Mouse (Mus musculus): ENCODE measurements around the gene Gtf3c2. TPM values are rescaled to one million over a fixed set of nuclear protein-coding genes. Genes with fewer than 3 reads are reported as not detected.
"Not testable (repeated sequence)": the region's sequence is repeated elsewhere in the genome, so short reads cannot be mapped to it uniquely, and the experiment has no call there.

The Gtf3c2 gene
- polyA plus RNA-seq (2015; fragmentation: Nextera tagmentation; extraction: Ambion mirVana) = 46.1 and 47.2 TPM in 2 replicates

DNA sequence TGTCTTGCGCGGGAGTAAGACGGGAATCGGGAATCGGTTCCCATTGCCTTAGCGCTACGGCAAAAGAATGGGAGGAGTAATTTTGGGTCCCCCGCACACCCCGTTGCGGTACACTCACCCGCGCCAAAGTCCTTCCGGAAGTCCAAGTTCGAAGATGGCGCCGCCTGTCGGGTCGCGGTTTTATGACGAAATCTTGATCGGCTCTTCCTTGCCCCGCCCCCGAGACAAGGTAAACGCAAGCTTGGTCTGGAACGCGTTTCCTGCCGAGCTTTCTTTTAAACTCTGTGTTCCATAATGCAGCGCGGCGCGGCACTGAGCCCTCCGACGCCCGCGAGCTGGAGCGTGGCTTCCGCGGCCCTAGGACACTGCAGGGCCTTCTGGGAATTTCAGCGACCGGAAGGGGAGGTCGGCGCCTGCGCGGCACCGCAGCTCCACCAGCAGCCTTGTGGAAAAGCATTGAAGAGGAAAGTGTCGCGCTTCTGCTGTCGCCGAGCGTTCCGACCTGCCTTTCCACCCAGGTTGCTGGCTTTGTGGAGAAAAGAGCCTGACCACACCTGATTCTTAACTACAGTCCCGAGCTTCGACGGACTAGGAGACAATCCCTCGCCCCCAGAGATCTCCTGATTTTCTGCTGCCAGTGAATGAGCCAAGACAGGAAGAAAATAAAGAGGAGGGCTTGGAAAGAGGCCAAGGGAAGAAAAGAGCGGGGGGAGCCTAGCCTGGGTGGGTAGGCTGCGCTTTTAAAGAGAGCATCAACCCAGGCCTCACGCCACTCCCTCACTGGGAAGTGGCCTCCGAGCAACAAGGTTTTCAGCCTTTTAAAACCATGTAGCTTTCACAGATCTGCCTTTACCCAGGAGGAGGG is at the start of gene Gtf3c2, which contains the start of gene Gm29609:
Gtf3c2 (minus strand) TSS at position 379 of the 865 bp plus-strand sequence.
Gm29609 (minus strand) TSS at position 146 of the 865 bp plus-strand sequence.
- peak; percentile 99 for DNase-seq (ENCODE audit: low spot score)

DNA sequence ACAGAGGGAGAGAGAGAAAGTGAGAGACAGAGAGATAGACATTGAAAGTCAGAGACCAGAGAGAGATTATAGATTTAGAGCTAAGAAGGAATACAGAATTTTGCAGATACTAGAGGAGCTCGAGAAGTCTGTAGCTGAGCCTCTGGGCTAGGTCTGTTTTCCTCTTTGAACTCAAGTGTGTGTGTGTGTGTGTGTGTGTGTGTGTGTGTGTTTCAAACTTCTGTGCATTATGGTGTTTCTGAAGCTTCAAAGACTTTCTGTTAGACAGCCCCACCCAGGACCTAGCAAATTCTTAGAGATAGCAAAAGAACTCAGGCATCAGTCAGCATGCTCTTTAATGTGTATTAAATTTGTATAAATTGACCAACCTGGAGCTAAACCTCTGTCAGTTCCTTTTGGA is 46.7 kb upstream of the Gtf3c2 start:
- DNase-seq (ENCODE audit: low spot score) = no peak

DNA sequence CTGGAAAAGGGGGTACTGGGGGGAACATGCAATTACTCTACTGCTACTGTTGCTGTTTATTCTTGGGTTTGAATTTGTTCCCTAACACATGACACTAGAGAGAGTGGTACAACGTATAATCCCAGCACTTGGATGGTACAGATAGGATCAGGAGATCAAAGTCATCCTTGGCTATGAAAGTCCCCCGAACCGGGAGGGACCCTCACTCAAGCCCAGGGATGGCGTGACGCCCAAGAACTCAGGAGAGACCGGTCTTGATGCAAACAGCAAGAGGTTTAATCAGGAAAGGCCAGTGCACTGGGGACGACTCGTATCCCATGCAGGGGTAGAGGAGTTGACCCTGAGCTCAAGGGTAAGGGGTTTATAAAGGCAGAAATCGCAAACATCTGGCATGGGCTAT is 42.8 kb upstream of the Gtf3c2 start:
- DNase-seq (ENCODE audit: low spot score) = no peak

DNA sequence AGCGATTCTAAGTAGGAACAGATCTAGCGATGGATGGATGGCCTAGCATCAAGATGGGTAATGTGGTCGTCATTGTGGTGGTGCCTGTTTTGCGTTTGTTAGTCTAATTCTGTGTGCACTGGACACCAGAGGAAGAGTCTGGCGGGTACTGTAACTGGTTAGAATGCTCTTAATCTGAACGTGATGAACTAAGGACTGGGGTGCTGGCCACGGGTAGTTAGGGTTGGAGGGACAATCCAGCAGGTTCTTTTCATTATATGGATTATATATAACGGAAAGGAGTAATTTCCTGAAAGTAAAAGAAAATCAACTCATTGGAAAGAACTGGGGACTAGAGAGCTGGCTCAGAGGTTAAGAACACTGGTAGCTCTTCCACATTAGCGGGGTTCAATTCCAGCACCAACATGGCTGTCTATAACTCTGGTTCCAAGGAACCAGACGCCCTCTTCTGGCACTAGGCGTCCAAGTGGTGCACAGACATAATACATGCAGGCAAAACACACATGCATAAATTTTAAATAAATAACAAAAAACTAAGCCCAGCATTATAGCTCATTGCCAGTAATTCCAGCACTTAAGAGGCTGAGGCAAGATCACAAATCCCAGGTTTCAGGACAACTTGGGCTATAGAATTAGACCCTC is 41.5 kb upstream of the Gtf3c2 start:
- DNase-seq (ENCODE audit: low spot score) = peak; percentile 56

DNA sequence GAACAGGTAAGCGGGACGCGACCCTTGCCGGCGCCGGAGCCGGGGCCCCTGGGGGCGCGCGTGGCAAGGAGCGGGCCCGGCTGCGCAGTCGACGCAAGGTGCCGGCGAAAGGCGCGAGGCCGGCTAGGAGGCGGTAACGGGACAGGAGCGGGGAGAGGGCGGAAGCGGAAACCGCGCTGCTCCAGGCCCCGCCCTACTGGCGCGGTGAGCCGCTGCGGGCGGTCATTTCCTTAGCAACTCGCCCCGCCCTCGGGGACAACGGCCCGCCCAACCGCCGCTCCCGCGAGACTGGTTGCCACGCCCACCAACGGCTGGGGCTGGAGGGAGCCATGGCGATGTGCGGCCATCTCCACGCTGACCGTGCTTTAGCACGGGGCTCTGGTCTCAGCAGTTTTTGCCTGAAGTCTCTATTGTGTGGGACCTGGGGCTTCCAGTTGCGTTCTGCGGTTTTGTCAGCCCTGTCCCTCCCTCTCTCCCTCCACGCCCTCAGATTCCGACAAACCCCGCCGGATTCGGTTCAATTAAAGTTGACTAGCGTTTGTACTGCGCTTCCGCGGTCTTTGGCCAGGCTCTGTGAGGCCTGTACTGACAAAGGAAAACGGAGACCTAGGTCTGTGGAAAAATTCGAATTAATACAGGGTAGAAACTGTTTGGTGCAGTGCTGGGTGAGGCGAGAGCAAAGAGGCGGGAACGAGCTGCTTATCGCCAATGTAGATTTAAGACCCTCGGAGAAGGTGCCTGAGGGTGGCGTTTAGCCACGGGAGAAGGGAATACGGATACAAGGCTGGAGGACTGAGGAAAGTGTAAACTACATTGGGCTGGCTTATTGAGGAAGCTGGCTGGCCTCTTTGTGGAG is 40.7 kb upstream of the Gtf3c2 start, which contains the start of gene Ppm1g:
Ppm1g (minus strand) TSS at position 240 of the 856 bp plus-strand sequence.
- DNase-seq (ENCODE audit: low spot score) = peak; percentile 96

DNA sequence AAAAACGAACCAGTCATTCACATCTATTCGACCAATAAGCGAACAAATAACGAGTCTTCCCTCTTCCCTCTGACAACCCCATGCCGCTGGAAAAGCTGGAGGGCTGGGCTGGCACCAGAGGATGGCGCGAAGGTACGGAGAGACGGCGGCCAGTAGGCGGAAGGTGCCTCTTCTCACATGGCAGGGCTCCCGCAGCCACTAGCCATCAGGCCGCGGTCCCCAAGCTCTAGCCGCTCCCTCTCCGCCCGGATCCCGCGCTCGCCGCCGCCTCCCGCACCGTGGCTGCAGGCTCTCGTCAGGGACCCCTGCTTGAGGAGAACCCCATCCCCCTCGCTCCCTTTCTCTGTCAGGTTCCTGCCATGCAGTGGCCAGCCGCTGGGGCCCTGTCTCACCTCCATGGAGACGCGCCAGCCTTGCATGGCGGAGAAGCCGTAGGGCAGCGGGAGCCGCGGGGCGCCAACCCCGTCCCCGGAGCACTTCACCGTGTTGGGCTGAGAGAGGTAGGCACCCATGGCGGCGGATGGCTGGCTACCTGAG is 40.0 kb upstream of the Gtf3c2 start:
- no peak for DNase-seq (ENCODE audit: low spot score)

DNA sequence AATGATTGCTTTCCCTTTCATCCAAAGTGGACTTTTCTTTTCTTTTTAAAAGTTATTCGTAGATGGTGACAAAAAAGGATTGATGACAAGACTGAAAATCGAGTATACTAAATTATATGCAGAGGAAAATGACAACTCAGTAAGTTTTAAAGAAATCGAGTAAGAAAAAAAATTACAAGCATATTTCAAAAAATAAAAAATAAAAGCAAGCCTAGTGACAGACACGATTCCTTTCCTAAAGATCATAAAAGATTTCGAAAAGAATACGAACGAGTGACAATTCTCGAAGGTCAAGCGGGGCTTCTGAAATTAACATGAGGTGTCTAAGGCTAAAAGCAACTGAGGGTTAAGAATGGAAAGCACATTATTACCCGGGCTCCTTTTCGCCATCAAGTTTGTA is 39.5 kb upstream of the Gtf3c2 start:
- DNase-seq (ENCODE audit: low spot score) = no peak

DNA sequence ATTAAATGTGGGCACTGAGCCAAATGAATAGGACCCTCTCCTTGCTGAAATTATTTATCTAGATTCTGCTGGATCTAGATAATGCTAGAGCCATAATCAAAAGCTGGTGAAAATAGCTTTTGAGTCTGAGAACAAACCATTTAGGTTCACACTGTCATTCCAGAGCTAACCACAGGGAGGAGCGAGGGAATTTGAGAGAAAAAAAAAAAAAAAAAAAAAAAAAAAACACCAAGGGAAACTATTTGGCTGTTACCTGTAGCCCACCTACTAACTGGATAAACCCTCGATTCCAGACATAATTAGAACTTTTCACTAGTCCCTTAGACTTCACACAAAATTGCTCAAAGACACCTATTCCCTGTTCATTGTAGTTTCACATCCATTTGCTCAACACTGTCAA is 39.1 kb upstream of the Gtf3c2 start:
- peak; percentile 35 for DNase-seq (ENCODE audit: low spot score)

DNA sequence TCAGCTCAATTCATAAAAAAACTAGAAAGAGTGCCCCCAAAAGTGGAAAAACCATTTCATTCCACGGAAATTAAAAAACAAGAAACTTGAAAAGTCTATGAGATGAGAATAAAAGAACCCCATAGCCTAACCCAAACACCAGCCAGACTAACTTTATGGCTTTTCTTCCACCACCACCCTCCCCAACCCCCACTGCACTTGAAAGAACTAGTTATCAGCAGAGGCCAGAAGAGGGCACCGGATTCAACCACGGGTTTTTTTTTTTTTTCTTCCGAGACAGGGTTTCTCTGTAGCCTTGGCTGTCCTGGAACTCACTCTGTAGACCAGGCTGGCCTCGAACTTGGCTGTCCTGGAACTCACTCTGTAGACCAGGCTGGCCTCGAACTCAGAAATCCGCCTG is 38.4 kb upstream of the Gtf3c2 start:
- peak; percentile 29 for DNase-seq (ENCODE audit: low spot score)

DNA sequence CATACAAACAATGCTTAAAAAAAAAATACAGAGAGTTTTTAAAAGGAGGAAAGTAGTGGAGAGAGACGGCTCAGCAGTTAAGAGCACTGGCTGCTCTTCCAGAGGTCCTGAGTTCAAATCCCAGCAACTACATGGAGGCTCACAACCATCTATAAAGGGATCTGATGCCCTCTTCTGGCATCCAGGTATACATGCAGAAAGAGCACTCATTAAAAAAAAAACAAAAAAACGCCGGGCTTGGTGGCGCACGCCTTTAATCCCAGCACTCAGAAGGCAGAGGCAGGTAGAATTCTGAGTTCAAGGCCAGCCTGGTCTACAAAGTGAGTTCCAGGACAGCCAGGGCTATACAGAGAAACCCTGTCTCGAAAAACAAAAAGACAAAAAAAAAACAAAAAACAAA is 36.6 kb upstream of the Gtf3c2 start:
- DNase-seq (ENCODE audit: low spot score) = not testable (repeated sequence)

DNA sequence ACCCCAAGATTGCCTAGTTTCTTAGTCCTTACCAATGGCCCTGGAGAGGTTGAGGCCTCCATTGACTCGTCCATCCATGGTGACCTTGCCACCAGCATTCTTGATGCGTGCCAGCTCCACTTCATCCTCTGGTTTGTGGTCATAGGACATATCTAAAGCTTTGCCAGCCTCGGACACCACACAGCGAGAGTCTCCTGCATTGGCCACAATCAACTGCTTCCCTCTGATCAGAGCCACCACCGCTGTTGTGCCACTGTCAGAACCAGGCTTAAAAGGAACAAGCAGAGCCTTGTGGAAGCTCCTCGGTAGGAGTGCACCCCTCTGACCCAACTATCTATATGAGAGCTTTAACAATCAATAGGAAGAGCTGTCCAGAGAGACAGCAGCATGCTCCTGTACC is 24.5 kb upstream of the Gtf3c2 start:
- DNase-seq (ENCODE audit: low spot score) = no peak

DNA sequence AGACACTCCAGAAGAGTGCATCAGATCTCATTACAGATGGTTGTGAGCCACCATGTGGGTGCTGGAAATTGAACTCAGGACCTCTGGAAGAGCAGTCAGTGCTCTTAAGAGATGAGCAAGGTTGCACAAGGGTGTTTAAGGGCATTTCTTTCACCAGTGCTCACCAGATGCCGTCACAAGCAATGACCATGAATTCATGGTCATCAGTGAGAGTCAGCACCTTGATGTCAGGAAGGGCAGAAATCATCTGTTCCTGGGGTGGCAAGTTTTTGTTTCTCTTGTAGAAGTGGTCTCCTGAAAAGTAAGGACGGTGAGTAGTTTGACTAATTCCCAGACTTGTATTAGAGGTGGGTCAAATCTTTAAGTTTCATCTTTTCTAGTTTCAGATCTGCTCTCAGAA is 23.9 kb upstream of the Gtf3c2 start:
- DNase-seq (ENCODE audit: low spot score) = no peak

DNA sequence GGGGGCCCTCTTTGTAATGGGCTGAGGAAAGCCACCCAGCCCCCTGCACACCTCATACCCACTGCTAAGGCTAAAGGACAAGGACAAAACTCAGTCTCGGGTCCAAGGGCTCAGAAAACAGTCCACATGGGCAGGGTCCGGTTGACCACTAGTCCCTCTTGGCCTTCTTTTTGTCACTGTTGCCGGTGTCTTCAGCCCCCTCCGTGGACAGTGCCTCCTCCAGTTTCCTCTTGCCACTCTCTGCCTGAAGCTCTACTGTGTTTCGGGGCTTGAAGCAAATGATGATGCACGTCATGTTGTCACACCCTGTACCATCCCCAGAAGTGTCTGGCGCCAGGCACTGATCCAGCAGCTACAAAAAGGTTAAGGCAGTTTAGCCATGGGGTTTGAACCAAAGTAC is 23.0 kb upstream of the Gtf3c2 start:
- DNase-seq (ENCODE audit: low spot score) = no peak

DNA sequence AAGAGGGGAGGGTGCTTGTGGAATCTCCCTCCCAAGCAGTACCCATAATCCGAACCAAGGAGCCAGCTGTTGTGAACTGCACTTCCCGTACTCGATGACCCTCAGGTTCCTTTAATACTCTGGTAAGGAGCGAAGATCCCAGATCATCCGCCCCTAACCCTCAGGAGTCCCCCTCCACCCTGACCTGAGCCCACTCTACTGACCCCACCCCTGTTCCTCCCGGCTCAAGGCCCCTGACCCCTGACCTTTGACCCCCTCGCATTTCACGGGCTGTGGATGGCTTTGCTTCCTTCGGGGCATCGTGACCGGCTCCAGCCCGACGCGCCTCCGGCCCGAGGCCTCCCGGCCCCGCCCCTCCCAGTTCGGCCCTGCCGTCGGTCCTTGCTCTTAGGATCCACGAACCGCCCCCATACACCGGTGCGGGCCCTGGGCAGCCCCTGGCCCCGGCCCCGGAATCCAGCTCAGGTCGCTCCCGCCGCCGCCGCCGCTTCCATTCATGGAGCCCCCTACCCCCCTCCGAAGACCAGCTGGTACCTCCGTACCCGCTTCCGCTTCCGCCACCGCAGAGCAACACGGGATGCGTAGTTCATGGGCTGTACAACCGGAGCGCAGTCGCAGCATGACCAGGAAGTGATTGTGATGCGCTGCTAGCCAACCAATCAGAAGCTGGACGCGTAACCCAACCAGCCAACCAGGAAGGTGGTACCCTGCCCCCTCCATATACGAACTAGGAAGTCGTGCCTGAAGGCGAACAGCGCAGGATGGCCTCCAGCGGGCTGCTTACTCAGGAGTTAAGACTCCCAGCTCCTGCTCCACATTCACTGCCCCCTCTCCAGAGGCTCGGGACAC is 22.0 kb upstream of the Gtf3c2 start, which contains the start of gene Zfp513:
Zfp513 (minus strand) TSS at position 562 of the 849 bp plus-strand sequence.
- DNase-seq (ENCODE audit: low spot score) = peak; percentile 98

DNA sequence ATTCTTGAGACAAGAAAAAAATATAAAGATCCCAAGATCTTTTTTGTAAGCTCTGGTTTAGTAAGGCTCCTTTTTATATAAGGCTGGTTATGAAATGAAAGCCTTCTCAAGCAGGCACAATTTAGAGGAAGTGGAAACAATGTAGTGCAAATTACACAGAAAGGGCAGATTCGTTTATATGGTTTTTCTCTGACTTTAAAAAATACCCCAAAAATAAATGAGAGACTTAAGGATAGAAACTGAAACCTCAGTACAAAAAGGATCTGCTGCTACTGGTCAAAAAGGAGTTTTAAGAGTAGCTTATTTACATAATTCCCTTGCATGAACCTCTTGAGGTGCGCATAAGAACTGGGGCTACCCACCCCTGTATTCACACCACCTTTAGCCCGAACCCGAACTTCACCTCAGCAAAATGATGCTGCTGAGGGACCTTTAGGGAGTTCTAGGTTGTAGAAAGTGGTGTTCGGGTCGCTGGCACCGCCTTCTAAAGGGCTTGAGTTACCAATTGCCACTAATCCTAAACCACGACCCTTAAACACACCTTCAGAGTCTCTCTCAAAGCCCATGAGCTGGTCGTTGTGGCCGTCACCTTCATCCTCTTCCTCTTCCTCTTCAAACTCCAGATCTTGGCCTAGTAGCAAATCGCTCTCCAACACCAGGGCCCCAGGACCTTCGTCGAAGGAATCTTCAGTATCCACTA is 21.2 kb upstream of the Gtf3c2 start:
- DNase-seq (ENCODE audit: low spot score) = peak; percentile 21

DNA sequence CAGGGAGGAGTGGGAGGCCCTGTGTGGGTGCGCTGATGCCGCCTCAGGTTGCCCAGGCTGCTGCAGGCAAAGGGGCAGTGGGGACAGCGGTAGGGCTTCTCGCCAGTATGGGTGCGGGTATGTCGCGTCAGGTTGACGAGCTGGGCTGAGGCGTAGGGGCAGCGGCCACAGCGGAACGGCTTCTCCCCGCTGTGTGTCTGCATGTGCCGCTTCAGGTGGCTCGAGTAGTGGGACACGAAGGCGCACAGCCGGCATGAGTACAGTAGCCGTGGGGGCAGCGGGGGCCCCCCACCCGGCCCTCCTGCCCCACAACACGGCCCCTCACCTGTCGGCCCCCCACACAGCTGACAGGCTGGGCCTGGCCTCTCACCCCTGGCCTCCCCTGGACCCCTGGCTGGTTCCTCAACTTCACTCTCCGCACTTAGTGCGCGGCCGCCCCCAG is 20.4 kb upstream of the Gtf3c2 start:
- DNase-seq (ENCODE audit: low spot score) = no peak

DNA sequence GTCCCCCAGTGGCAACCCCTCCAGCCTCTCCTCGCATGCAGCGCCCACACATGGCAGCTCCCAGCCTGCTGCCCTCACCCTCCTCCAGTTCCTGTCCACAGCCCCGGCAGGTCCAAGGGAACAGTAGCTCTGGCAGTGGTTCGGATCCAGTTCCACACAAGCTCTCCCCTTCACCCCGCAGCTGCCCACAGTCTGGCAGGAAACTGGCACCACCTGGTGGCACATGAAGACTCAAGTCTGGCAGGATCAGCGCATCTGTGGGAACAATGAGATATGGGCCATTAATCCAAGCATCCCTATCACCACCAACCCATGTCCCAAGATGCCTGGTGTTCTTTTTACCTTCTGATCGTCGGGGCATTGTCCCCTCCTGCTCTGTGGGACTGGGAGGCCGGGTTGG is 19.9 kb upstream of the Gtf3c2 start:
- DNase-seq (ENCODE audit: low spot score) = no peak

DNA sequence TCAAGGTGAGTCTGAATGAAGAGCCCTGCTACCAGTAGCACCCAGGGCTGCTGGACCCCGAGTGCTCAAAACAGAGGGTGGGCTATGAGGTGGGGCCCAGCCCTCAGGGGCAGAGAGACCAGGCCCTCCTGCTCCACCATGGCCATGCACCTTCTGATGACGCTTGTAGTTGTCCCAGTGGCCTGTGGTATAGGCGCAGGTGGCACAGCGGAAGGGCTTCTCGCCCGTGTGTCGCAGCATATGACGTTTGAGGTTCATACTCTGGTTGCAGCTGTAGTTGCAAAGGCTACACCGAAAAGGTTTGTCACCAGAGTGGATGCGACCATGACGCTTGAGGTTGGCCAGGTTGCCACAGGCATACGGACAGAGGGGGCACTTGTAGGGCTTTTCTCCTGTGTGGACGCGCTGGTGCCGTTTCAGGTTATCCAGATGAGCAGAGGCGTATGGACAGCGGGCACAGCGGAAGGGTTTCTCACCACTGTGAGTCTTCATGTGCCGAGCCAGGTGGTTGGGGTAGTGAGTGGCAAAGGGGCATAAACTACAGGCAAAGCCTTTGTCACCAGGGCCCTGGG is 19.5 kb upstream of the Gtf3c2 start:
- no peak for DNase-seq (ENCODE audit: low spot score)

Data from thymus, postnatal 0 days (tissue).